Mouse (Mus musculus): ENCODE data around the gene Cnnm4.

- TF ChIP-seq CTCF (IDR thresholded peaks at IDR 0.05; ENCODE audit: low read depth, low read length) = no peak
- TF ChIP-seq POLR2A (IDR thresholded peaks at IDR 0.05; ENCODE audit: extremely low read depth, insufficient read depth, low read length) = no peak
Measured at GRCm38 (mm10) chr1:36446106-36446824, 25.2 kb upstream of the Cnnm4 start.

All from liver, adult 2 months (tissue).